Mouse (Mus musculus): ENCODE data around the gene Shc2. TPM values are rescaled to one million over a fixed set of nuclear protein-coding genes. Genes with fewer than 3 reads are reported as not detected.

The Shc2 gene
- polyA plus RNA-seq, 1 experiment, result 5.8 TPM

GRCm38 (mm10) chr10:79571314-79571713 lies 66.4 kb downstream of the Shc2 start:
- Histone ChIP-seq H3K4me3 (ENCODE audit: control insufficient read depth, low read depth, low read length) (no peak overlapping the region), H3K27me3 (ENCODE audit: control insufficient read depth, insufficient read depth, low read length) (no peaks in the 10 kb centered on the region), H3K4me1 (ENCODE audit: control insufficient read depth, insufficient read depth, low read length) (no peaks in the 10 kb centered on the region), H3K27ac (ENCODE audit: control insufficient read depth, insufficient read depth, low read depth, low read length) (no peak overlapping the region), H3K36me3 (ENCODE audit: control insufficient read depth, insufficient read depth, low read length) (no peaks in the 10 kb centered on the region)
- TF ChIP-seq CTCF (IDR thresholded peaks at IDR 0.05; ENCODE audit: control insufficient read depth, insufficient read depth, insufficient replicate concordance, low read depth, low read length) (no peak), POLR2A (IDR thresholded peaks at IDR 0.05; ENCODE audit: control insufficient read depth, low read depth, low read length) (no peak)

- no peaks in the 10 kb centered on the region for H3K36me3 ChIP-seq (ENCODE audit: control insufficient read depth, insufficient read depth, low read length)
- H3K27me3 ChIP-seq (ENCODE audit: control insufficient read depth, insufficient read depth, low read length), result no peaks in the 10 kb centered on the region
- TF ChIP-seq POLR2A (IDR thresholded peaks at IDR 0.05; ENCODE audit: control insufficient read depth, low read depth, low read length) (no peak), CTCF (IDR thresholded peaks at IDR 0.05; ENCODE audit: control insufficient read depth, insufficient read depth, insufficient replicate concordance, low read depth, low read length) (no peak)
- H3K4me1 ChIP-seq (ENCODE audit: control insufficient read depth, insufficient read depth, low read length), result no peaks in the 10 kb centered on the region
- H3K27ac ChIP-seq (ENCODE audit: control insufficient read depth, insufficient read depth, low read depth, low read length), result no peak overlapping the region
- no peak overlapping the region for H3K4me3 ChIP-seq (ENCODE audit: control insufficient read depth, low read depth, low read length)
Measured at GRCm38 (mm10) chr10:79569921-79570320, 67.8 kb downstream of the Shc2 start.

Other genes with a start within 250 kb of the Shc2 start
- not detected in 2 replicates for gene Vmn2r83, start 169.2 kb downstream of the Shc2 start, polyA plus RNA-seq (2012; rRNA removed)
- gene Plpp2, start 104.1 kb downstream of the Shc2 start, polyA plus RNA-seq (2012; rRNA removed), result 4.1 and 5.1 TPM in 2 replicates
- gene Mier2, start 82.7 kb downstream of the Shc2 start, polyA plus RNA-seq (2012; rRNA removed), result 25.1 and 28.0 TPM in 2 replicates
- 407 and 425 TPM in 2 replicates for gene Theg, start 50.6 kb downstream of the Shc2 start, polyA plus RNA-seq (2012; rRNA removed)
- gene C2cd4c, start 23.9 kb downstream of the Shc2 start, polyA plus RNA-seq (2012; rRNA removed), result 0.91 and 1.5 TPM in 2 replicates
- not detected in 2 replicates for gene Odf3l2, start 7.8 kb upstream of the Shc2 start, polyA plus RNA-seq (2012; rRNA removed)
- gene Madcam1, start 26.6 kb upstream of the Shc2 start, polyA plus RNA-seq (2012; rRNA removed), result not detected in 2 replicates
- 33.9 and 36.7 TPM in 2 replicates for gene Tpgs1, start 31.5 kb upstream of the Shc2 start, polyA plus RNA-seq (2012; rRNA removed)
- gene Cdc34, start 44.3 kb upstream of the Shc2 start, polyA plus RNA-seq (2012; rRNA removed), result 855 and 952 TPM in 2 replicates
- 0.33 and 0.52 TPM in 2 replicates for gene Gzmm, start 51.1 kb upstream of the Shc2 start, polyA plus RNA-seq (2012; rRNA removed)
- 849 and 920 TPM in 2 replicates for gene Bsg, start 66.6 kb upstream of the Shc2 start, polyA plus RNA-seq (2012; rRNA removed)
- 0.69 and 0.88 TPM in 2 replicates for gene Hcn2, start 78.7 kb upstream of the Shc2 start, polyA plus RNA-seq (2012; rRNA removed)
- gene Polrmt, start 108.7 kb upstream of the Shc2 start, polyA plus RNA-seq (2012; rRNA removed), result 30.6 and 32.5 TPM in 2 replicates
- 0.28 and 0.53 TPM in 2 replicates for gene Fgf22, start 117.2 kb upstream of the Shc2 start, polyA plus RNA-seq (2012; rRNA removed)
- gene Rnf126, start 129.0 kb upstream of the Shc2 start, polyA plus RNA-seq (2012; rRNA removed), result 989 and 1,153 TPM in 2 replicates
- 13.8 and 16.1 TPM in 2 replicates for gene Fstl3, start 139.4 kb upstream of the Shc2 start, polyA plus RNA-seq (2012; rRNA removed)
- gene Prss57, start 153.0 kb upstream of the Shc2 start, polyA plus RNA-seq (2012; rRNA removed), result 0.11 TPM in 1 of 2 replicates, not detected in the other
- gene Palm, start 155.7 kb upstream of the Shc2 start, polyA plus RNA-seq (2012; rRNA removed), result 8.1 and 9.1 TPM in 2 replicates
- 0.27 and 0.36 TPM in 2 replicates for gene Misp, start 183.1 kb upstream of the Shc2 start, polyA plus RNA-seq (2012; rRNA removed)
- 125 and 126 TPM in 2 replicates for gene Ptbp1, start 216.5 kb upstream of the Shc2 start, polyA plus RNA-seq (2012; rRNA removed)
- gene Prtn3, start 236.6 kb upstream of the Shc2 start, polyA plus RNA-seq (2012; rRNA removed), result 0.72 and 0.90 TPM in 2 replicates
- gene Plppr3, start 236.7 kb upstream of the Shc2 start, polyA plus RNA-seq (2012; rRNA removed), result 1.6 and 2.7 TPM in 2 replicates
- gene Elane, start 248.3 kb upstream of the Shc2 start, polyA plus RNA-seq (2012; rRNA removed), result 0.11 and 0.22 TPM in 2 replicates

All from testis, adult 2 months (tissue).